Mouse (Mus musculus): ENCODE results near the gene Irf2. TPM values are rescaled to one million over a fixed set of nuclear protein-coding genes. Genes with fewer than 3 reads are reported as not detected.

Gene Irf2
- polyA plus RNA-seq, 1 experiment from 2014 or later = 29.0 TPM

DNA sequence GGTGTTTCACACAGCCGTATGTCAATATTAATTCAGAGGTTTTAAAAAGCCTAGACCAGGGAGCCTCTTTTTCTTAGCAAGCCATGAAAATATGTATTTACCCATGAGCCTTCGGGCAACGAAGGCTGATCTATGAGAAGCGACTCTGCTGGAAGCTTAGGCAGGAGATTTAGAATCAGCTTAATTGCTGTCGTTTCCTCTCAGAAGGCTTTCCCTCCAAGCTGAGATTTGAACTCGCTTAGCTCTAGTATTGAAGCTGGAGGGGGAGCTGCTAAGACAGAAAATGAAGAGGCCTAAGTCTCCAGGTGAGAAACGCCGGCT is 120.3 kb downstream of the Irf2 start:
- Histone ChIP-seq H3K27me3 (replicated peaks; ENCODE audit: control insufficient read depth, insufficient read depth, low read length) (no peaks in the 10 kb centered on the region), H3K9me3 (ENCODE audit: control insufficient read depth, low read length) (no peaks in the 10 kb centered on the region), H3K4me1 (ENCODE audit: control insufficient read depth, insufficient read depth, low read length) (0 out of 2 replicates have a peak, but pooled peaks cover 3% of the 10 kb centered on the region), H3K9ac (ENCODE audit: low read depth, low read length) (no peak overlapping the region), H3K36me3 (ENCODE audit: control insufficient read depth, insufficient read depth, low read length) (no peaks in the 10 kb centered on the region), H3K4me2 (ENCODE audit: low read depth, low read length) (no peak overlapping the region), H3K4me3 (ENCODE audit: low read length) (no peak overlapping the region), H3K27ac (ENCODE audit: low read length) (peak overlapping the region; percentile 37)
- no peak for ATAC-seq
- WGBS = 56% methylated on average over 8 of the region's 8 CpGs

DNA sequence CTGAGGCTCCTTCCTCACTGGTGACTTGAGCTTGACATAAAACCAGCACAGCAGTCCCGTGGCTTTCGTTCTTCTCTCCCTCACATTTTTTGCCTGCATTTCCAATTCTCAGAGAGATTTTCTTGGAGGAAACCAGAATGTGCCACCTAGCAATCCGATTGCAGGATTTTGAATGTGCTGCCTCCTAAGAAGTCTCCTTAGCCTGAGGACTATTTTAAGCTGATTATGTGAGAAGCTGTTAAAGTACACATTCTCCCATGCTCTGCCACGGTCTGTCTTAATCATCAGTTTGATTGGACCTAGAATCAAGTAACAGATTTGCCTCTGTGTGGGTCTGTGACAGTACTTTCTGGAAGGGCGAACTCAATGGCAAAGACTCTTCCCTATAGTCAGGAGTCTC is 123.0 kb downstream of the Irf2 start:
- Histone ChIP-seq H3K9ac (ENCODE audit: low read depth, low read length) (no peak overlapping the region), H3K27me3 (replicated peaks; ENCODE audit: control insufficient read depth, insufficient read depth, low read length) (no peaks in the 10 kb centered on the region), H3K4me3 (ENCODE audit: low read length) (no peak overlapping the region), H3K4me1 (ENCODE audit: control insufficient read depth, insufficient read depth, low read length) (0 out of 2 replicates have a peak, but pooled peaks cover 3% of the 10 kb centered on the region), H3K9me3 (ENCODE audit: control insufficient read depth, low read length) (no peaks in the 10 kb centered on the region), H3K36me3 (ENCODE audit: control insufficient read depth, insufficient read depth, low read length) (no peaks in the 10 kb centered on the region), H3K4me2 (ENCODE audit: low read depth, low read length) (no peak overlapping the region), H3K27ac (ENCODE audit: low read length) (no peak overlapping the region)
- no peak for ATAC-seq
- 88% methylated on average over 5 of the region's 5 CpGs for WGBS

GRCm38 (mm10) chr8:46865428-46865827 is 125.9 kb downstream of the Irf2 start:
- H3K27ac ChIP-seq (ENCODE audit: low read length) = no peak overlapping the region
- H3K4me2 ChIP-seq (ENCODE audit: low read depth, low read length) = no peak overlapping the region
- no peaks in the 10 kb centered on the region for H3K27me3 ChIP-seq (replicated peaks; ENCODE audit: control insufficient read depth, insufficient read depth, low read length)
- peaks cover 9% of the 10 kb centered on the region; the same call in 1 of the 2 replicates for H3K4me1 ChIP-seq (ENCODE audit: control insufficient read depth, insufficient read depth, low read length)
- H3K4me3 ChIP-seq (ENCODE audit: low read length) = no peak overlapping the region
- no peaks in the 10 kb centered on the region for H3K9me3 ChIP-seq (ENCODE audit: control insufficient read depth, low read length)
- H3K9ac ChIP-seq (ENCODE audit: low read depth, low read length) = no peak overlapping the region
- WGBS = 81% methylated on average over 1 of the region's 1 CpGs
- no peaks in the 10 kb centered on the region for H3K36me3 ChIP-seq (ENCODE audit: control insufficient read depth, insufficient read depth, low read length)
- ATAC-seq = no peak

DNA sequence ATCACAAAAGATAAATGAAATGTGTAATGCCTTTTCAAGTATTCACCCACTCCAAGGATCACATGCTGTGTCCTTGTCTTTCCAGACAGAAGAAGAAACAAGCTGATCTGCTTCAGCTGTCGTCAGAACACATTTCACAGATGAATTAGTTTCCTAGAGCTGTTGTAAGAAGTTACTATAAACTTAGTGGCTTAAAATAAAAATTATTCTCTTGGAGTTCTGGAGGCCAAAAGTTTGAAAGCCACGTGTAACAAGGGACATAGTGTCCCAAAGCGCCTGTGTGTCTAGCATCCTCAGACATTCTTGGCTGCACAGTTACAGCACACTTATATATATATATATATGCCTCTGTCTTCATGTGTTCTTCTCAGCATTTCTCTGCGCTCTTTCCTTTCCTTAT is 127.9 kb downstream of the Irf2 start:
- H3K9ac ChIP-seq (ENCODE audit: low read depth, low read length) = no peak overlapping the region
- no peaks in the 10 kb centered on the region for H3K9me3 ChIP-seq (ENCODE audit: control insufficient read depth, low read length)
- no peak overlapping the region for H3K4me3 ChIP-seq (ENCODE audit: low read length)
- 61% methylated on average over 4 of the region's 4 CpGs for whole genome bisulfite sequencing
- peaks cover 9% of the 10 kb centered on the region; the same call in 1 of the 2 replicates for H3K4me1 ChIP-seq (ENCODE audit: control insufficient read depth, insufficient read depth, low read length)
- no peak overlapping the region for H3K27ac ChIP-seq (ENCODE audit: low read length)
- ATAC-seq = no peak
- H3K27me3 ChIP-seq (replicated peaks; ENCODE audit: control insufficient read depth, insufficient read depth, low read length) = no peaks in the 10 kb centered on the region
- no peaks in the 10 kb centered on the region for H3K36me3 ChIP-seq (ENCODE audit: control insufficient read depth, insufficient read depth, low read length)
- no peak overlapping the region for H3K4me2 ChIP-seq (ENCODE audit: low read depth, low read length)

DNA sequence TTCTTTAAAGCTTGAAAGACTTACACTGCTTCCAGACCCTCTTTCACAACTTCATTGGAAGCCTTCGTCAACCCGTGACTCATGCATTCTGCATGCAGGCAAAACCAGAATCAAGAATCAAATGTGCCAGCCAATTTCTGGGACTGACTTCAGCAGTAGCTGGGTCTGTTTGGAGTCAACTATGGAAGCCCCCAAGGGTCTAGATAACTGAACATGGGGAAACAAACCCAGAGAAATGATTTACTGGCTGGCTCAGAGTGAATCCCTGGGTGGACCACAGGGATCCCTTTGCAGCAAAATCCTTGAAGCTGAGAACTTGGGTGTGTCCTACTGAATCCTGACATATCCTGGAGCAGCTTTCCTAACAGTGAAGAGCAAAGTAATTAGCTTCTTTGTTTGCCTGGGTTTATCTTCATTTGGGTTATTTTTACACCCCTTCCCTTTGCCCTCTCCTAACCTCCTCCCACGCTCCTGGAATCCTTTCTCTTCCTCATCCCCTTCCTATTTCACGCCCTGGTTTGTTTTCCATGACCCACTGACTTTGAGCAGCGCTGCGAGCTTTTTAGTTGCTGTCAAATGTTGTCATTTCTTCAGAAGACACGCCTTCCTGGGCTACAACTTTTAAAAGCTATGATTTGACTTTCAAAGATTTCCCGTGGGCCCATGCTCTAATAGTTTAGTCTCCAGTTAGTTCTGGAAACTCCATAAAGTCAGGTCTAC is 129.0 kb downstream of the Irf2 start:
- Histone ChIP-seq H3K36me3 (ENCODE audit: control insufficient read depth, insufficient read depth, low read length) (no peaks in the 10 kb centered on the region), H3K27ac (ENCODE audit: low read length) (peak overlapping the region; percentile 42), H3K4me3 (ENCODE audit: low read length) (no peak overlapping the region), H3K4me1 (ENCODE audit: control insufficient read depth, insufficient read depth, low read length) (peaks cover 9% of the 10 kb centered on the region; the same call in 1 of the 2 replicates), H3K9ac (ENCODE audit: low read depth, low read length) (no peak overlapping the region), H3K27me3 (replicated peaks; ENCODE audit: control insufficient read depth, insufficient read depth, low read length) (no peaks in the 10 kb centered on the region), H3K9me3 (ENCODE audit: control insufficient read depth, low read length) (no peaks in the 10 kb centered on the region), H3K4me2 (ENCODE audit: low read depth, low read length) (no peak overlapping the region)
- ATAC-seq = peak; percentile 40
- 60% methylated on average over 8 of the region's 8 CpGs for WGBS

DNA sequence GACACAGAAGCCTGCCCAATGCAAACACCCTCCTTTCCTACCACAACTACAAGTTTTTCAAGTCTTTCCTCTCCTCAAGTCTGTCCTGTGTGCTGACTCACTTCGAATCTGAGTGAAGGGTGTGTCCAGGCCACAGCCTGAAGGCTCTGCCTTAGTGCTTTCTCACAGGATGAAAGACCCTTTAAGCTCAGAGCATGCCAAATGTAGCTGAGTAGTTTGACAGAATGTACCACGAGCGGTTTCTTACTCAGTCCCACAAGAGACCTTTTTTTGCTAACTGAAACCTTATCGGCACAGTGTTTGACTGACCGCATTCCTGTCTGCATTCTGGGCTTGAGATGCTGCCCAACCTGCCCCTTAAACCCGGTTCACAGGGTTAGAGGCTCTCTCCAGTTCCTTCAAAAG is 130.0 kb downstream of the Irf2 start:
- Histone ChIP-seq H3K4me1 (ENCODE audit: control insufficient read depth, insufficient read depth, low read length) (peaks cover 9% of the 10 kb centered on the region; the same call in 1 of the 2 replicates), H3K9ac (ENCODE audit: low read depth, low read length) (no peak overlapping the region), H3K4me3 (ENCODE audit: low read length) (no peak overlapping the region), H3K27me3 (replicated peaks; ENCODE audit: control insufficient read depth, insufficient read depth, low read length) (no peaks in the 10 kb centered on the region), H3K36me3 (ENCODE audit: control insufficient read depth, insufficient read depth, low read length) (no peaks in the 10 kb centered on the region), H3K9me3 (ENCODE audit: control insufficient read depth, low read length) (no peaks in the 10 kb centered on the region), H3K4me2 (ENCODE audit: low read depth, low read length) (no peak overlapping the region), H3K27ac (ENCODE audit: low read length) (no peak overlapping the region; the same call in 1 of the 2 replicates)
- peak; percentile 82 for ATAC-seq
- WGBS = 47% methylated on average over 6 of the region's 6 CpGs

- Histone ChIP-seq H3K4me2 (ENCODE audit: low read depth, low read length) (no peak overlapping the region), H3K4me3 (ENCODE audit: low read length) (no peak overlapping the region), H3K4me1 (ENCODE audit: control insufficient read depth, insufficient read depth, low read length) (peaks cover 9% of the 10 kb centered on the region; the same call in 1 of the 2 replicates), H3K36me3 (ENCODE audit: control insufficient read depth, insufficient read depth, low read length) (no peaks in the 10 kb centered on the region), H3K9me3 (ENCODE audit: control insufficient read depth, low read length) (no peaks in the 10 kb centered on the region), H3K27ac (ENCODE audit: low read length) (no peak overlapping the region), H3K27me3 (replicated peaks; ENCODE audit: control insufficient read depth, insufficient read depth, low read length) (no peaks in the 10 kb centered on the region), H3K9ac (ENCODE audit: low read depth, low read length) (no peak overlapping the region)
- WGBS = 86% methylated on average over 4 of the region's 4 CpGs
- ATAC-seq = no peak
Observed at GRCm38 (mm10) chr8:46871086-46871485, 131.6 kb downstream of the Irf2 start.

GRCm38 (mm10) chr8:46875615-46876293 is 136.2 kb downstream of the Irf2 start:
- no peaks in the 10 kb centered on the region for H3K27me3 ChIP-seq (replicated peaks; ENCODE audit: control insufficient read depth, insufficient read depth, low read length)
- no peak overlapping the region for H3K4me3 ChIP-seq (ENCODE audit: low read length)
- 33% methylated on average over 2 of the region's 2 CpGs for whole genome bisulfite sequencing
- no peak overlapping the region for H3K4me2 ChIP-seq (ENCODE audit: low read depth, low read length)
- ATAC-seq = no peak
- H3K9ac ChIP-seq (ENCODE audit: low read depth, low read length) = no peak overlapping the region
- no peaks in the 10 kb centered on the region for H3K36me3 ChIP-seq (ENCODE audit: control insufficient read depth, insufficient read depth, low read length)
- no peaks in the 10 kb centered on the region for H3K9me3 ChIP-seq (ENCODE audit: control insufficient read depth, low read length)
- H3K27ac ChIP-seq (ENCODE audit: low read length) = no peak overlapping the region
- no peaks in the 10 kb centered on the region for H3K4me1 ChIP-seq (ENCODE audit: control insufficient read depth, insufficient read depth, low read length)

DNA sequence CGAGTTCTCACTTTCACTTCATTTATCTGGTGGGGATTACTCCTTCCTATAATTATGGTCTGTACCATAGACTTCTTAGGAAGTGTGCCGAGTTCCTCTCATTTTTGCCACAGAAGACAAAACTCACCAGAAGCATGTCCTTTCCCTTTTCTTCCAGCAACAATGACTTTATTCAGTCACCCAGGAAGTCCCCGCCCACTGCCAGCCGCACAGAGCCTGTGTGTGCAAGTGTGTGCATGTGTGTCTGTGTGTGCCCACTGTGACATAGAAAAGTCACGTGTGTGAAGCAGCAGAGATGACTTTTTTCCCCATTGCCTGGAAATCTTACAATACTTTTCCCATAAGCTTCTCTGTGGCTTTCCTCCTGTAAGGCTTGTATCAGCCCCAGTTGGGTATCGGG is 141.8 kb downstream of the Irf2 start:
- WGBS = 73% methylated on average over 6 of the region's 6 CpGs
- peak; percentile 60 for ATAC-seq

More for the DNA sequence above, 141.8 kb downstream of the Irf2 start:
- H3K27ac ChIP-seq (ENCODE audit: low read length) = peak overlapping the region; percentile 56; the same call in 1 of the 2 replicates
- no peaks in the 10 kb centered on the region for H3K36me3 ChIP-seq (ENCODE audit: control insufficient read depth, insufficient read depth, low read length)
- no peaks in the 10 kb centered on the region for H3K27me3 ChIP-seq (replicated peaks; ENCODE audit: control insufficient read depth, insufficient read depth, low read length)
- no peak overlapping the region for H3K9ac ChIP-seq (ENCODE audit: low read depth, low read length)
- no peak overlapping the region for H3K4me3 ChIP-seq (ENCODE audit: low read length)
- H3K9me3 ChIP-seq (ENCODE audit: control insufficient read depth, low read length) = no peaks in the 10 kb centered on the region
- H3K4me1 ChIP-seq (ENCODE audit: control insufficient read depth, insufficient read depth, low read length) = peaks cover 10% of the 10 kb centered on the region; the same call in 1 of the 2 replicates
- H3K4me2 ChIP-seq (ENCODE audit: low read depth, low read length) = no peak overlapping the region

Data from intestine, embryonic 16.5 days (tissue).